Mouse (Mus musculus): ENCODE results near the gene Ring1. TPM values are rescaled to one million over a fixed set of nuclear protein-coding genes. Genes with fewer than 3 reads are reported as not detected.

Gene Ring1
- polyA plus RNA-seq, 1 experiment from 2014 or later, result 15.8 TPM

DNA sequence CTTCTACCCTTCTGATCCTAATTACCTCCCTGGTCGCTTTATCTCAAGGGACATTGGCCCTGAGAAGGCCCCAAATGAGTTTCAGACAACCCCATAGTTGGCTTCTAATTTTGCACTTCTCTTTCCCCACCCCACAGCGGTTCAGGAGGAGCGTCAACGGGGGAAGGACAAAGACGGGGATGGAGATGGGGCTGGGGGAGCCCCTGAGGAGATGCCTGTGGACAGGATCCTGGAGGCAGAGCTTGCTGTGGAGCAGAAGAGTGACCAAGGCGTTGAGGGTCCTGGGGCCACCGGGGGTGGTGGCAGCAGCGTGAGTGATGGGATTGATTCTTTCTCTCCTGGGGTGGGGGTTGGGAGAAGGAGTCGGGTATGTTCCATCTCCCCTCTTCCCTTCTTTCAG is 11.0 kb upstream of the Ring1 start:
- peaks cover 43% of the 10 kb centered on the region for H3K36me3 ChIP-seq
- peaks cover 49% of the 10 kb centered on the region for H3K4me1 ChIP-seq (replicated peaks)
- no peak overlapping the region for H3K4me3 ChIP-seq
- no peak overlapping the region for H3K4me2 ChIP-seq
- no peak overlapping the region for H3K9ac ChIP-seq
- H3K27ac ChIP-seq, result no peak overlapping the region
- no peak for ATAC-seq (replicated peaks; ENCODE audit: insufficient number of reproducible peaks, insufficient read depth, low FRiP score, low read depth)
- H3K9me3 ChIP-seq (replicated peaks), result no peaks in the 10 kb centered on the region
- WGBS, result 89% methylated on average over 9 of the region's 9 CpGs
- H3K27me3 ChIP-seq, result peaks cover 24% of the 10 kb centered on the region

DNA sequence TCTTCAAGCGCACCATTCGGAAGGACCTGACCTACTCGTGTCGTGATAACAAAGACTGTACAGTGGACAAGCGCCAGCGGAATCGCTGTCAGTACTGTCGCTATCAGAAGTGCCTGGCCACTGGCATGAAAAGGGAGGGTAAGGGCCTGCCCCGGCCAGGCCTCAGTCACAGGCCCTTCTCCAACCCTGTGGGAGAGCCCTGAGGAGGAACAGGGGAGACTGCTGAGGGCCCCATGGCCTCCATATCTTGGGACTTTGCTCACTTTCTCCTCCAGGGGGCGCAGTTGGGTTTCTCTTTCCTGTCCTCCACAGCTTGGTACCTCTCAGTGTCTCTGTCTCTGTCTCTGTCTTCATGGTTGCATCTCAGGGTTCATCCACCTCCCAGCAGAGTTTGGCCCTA is 9.6 kb upstream of the Ring1 start:
- Histone ChIP-seq H3K4me1 (replicated peaks) (peaks cover 51% of the 10 kb centered on the region), H3K9ac (no peak overlapping the region), H3K4me3 (no peak overlapping the region), H3K27ac (0 out of 2 replicates have a peak overlapping the region, but pooled peaks have one; percentile 7), H3K4me2 (no peak overlapping the region), H3K36me3 (peaks cover 54% of the 10 kb centered on the region), H3K9me3 (replicated peaks) (no peaks in the 10 kb centered on the region), H3K27me3 (peaks cover 15% of the 10 kb centered on the region)
- 61% methylated on average over 10 of the region's 10 CpGs for WGBS
- no peak for ATAC-seq (replicated peaks; ENCODE audit: insufficient number of reproducible peaks, insufficient read depth, low FRiP score, low read depth)

DNA sequence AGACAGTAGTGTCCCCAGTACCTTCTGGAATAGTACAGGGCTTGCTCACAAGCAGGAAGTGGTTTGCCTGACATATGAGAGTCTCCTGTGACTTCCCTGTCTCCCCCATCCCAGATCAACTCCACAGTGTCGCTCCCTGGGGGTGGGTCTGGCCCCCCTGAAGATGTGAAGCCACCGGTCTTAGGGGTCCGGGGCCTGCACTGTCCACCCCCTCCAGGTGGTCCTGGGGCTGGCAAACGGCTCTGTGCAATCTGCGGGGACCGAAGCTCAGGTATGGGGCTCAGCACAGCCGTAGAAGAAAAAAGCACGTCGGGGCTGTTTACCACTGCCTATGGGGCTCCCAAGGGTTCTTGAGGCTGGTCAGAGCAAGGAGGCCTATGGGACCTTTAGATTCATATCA is 9.0 kb upstream of the Ring1 start:
- Histone ChIP-seq H3K9me3 (replicated peaks) (no peaks in the 10 kb centered on the region), H3K4me3 (peak overlapping the region; percentile 91), H3K9ac (no peak overlapping the region), H3K27me3 (peaks cover 9% of the 10 kb centered on the region), H3K27ac (peak overlapping the region; percentile 7; the same call in 1 of the 2 replicates), H3K4me2 (peak overlapping the region; percentile 89), H3K36me3 (peaks cover 60% of the 10 kb centered on the region), H3K4me1 (replicated peaks) (peaks cover 51% of the 10 kb centered on the region)
- ATAC-seq (replicated peaks; ENCODE audit: insufficient number of reproducible peaks, insufficient read depth, low FRiP score, low read depth), result no peak
- 91% methylated on average over 9 of the region's 9 CpGs for WGBS

DNA sequence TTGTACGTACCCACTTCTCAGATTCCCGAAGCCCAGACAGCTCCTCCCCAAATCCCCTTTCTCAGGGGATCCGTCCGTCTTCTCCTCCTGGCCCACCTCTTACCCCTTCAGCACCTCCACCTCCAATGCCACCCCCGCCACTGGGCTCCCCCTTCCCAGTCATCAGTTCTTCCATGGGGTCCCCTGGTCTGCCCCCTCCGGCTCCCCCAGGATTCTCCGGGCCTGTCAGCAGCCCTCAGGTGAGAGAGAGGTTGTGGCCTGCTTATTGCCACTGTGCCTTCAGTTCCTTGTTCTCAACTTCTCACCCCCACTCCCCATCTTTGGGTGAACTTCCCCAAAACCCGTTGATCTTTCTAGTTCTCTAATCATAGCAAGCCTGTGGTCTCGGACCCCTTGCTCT is 8.3 kb upstream of the Ring1 start:
- peak overlapping the region; percentile 99 for H3K27ac ChIP-seq

DNA sequence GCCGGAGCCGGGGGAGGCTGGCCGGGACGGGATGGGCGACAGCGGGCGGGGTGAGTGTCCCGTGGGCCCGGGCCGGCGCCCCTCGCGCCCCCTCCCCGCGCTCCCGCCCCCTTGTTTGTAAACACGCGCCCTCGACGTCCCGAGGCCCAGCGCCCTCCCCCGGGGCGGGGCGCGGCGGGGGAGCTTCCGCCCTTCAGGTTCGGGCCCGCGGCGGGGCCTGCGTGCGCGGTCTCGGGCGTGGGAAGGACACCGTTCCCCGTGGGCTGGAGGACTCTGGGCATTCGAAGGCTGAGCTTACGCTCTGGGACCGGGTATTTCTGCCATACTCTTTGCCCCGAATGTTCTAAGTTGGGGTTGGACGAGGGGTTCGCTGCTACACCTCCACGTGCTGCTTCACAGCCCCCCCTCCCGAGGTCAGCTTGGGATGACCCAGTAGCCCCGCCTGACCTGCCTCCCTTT is 7.7 kb upstream of the Ring1 start:
- peaks cover 54% of the 10 kb centered on the region for H3K4me1 ChIP-seq (replicated peaks)
- peak; percentile 21; the same call in 1 of the 2 replicates for ATAC-seq (replicated peaks; ENCODE audit: insufficient number of reproducible peaks, insufficient read depth, low FRiP score, low read depth)
- peak overlapping the region; percentile 91 for H3K4me3 ChIP-seq
- WGBS, result 2% methylated on average over 37 of the region's 48 CpGs
- H3K9ac ChIP-seq, result peak overlapping the region; percentile 96
- no peaks in the 10 kb centered on the region for H3K27me3 ChIP-seq
- H3K36me3 ChIP-seq, result peaks cover 55% of the 10 kb centered on the region
- H3K4me2 ChIP-seq, result peak overlapping the region; percentile 89
- peak overlapping the region; percentile 99 for H3K27ac ChIP-seq
- no peaks in the 10 kb centered on the region for H3K9me3 ChIP-seq (replicated peaks)

More for the DNA sequence above, 8.3 kb upstream of the Ring1 start:
- no peak for ATAC-seq (replicated peaks; ENCODE audit: insufficient number of reproducible peaks, insufficient read depth, low FRiP score, low read depth)
- no peaks in the 10 kb centered on the region for H3K9me3 ChIP-seq (replicated peaks)
- peaks cover 3% of the 10 kb centered on the region for H3K27me3 ChIP-seq
- H3K4me3 ChIP-seq, result peak overlapping the region; percentile 91
- H3K36me3 ChIP-seq, result peaks cover 62% of the 10 kb centered on the region
- 52% methylated on average over 9 of the region's 9 CpGs for WGBS
- peaks cover 51% of the 10 kb centered on the region for H3K4me1 ChIP-seq (replicated peaks)
- peak overlapping the region; percentile 89 for H3K4me2 ChIP-seq
- peak overlapping the region; percentile 96 for H3K9ac ChIP-seq

DNA sequence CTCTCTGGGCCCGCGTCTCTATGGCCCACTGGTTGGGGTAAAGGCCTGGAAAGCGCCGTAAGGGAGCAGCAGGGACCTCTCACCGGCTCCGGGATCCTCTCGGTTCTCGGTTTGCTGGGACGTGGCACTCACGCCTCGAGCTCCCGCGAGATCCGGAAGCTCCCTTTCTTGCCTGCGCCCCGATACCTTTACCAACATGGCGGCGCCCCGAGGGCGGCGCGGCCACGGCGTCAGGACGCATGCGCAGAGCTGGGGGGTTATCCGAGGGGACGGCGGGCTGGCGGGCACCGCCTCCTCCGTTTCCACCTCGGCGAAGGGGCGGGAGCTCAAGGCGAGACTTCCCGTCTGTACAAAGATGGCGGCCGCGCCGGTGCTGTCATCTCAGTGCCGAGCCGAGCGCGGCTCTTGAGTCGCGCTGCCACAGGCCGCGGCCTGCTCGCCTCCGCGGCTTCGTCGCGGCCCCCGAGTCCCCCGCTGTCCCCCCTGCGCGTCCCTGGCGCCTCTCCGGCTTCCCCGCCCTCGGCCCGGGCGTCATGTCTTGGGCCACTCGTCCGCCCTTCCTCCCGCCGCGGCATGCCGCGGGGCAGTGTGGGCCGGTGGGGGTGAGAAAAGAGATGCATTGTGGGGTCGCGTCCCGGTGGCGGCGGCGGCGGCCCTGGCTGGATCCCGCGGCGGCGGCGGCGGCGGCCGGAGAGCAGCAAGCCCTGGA is 7.1 kb upstream of the Ring1 start, which contains the start of the genes Slc39a7 and Rxrb:
Gene Slc39a7 (minus strand): TSS at position 218 of the 709 bp plus-strand sequence.
Gene Rxrb (plus strand): TSS at position 348 of the 709 bp plus-strand sequence.
- peak; percentile 84 for ATAC-seq (replicated peaks; ENCODE audit: insufficient number of reproducible peaks, insufficient read depth, low FRiP score, low read depth)
- Histone ChIP-seq H3K4me2 (peak within 1 kb of the TSS; percentile 89), H3K4me3 (peak within 1 kb of the TSS; percentile 91), H3K27ac (peak within 1 kb of the TSS; percentile 99), H3K4me1 (replicated peaks) (peaks cover 60% of the 10 kb centered on the region), H3K36me3 (peaks cover 50% of the 10 kb centered on the region), H3K27me3 (no peaks in the 10 kb centered on the region), H3K9ac (peak within 1 kb of the TSS; percentile 96), H3K9me3 (replicated peaks) (no peaks in the 10 kb centered on the region)
- under 1% methylated on average over 76 of the region's 88 CpGs for WGBS

DNA sequence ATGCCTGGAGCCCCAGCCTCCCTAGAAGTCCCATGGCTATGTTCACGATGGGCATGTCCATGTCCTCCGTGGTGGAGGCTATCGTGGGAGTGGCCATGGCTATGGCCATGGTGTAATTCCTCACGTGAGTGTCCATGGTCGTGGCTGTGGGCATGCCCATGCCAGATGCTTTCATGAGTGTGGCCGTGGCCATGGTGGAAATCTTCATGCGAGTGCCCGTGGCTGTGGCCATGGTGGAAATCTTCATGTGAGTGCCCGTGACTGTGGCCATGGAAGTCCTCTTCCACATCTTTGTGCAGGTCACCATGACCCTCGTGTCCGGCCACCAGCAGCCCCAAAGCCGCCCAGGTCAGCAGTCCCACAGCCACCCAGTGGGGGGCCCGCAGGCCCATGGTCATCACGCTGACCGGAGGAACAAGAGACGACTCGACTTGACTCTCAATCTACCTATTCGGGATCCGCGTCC is 6.4 kb upstream of the Ring1 start:
- Histone ChIP-seq H3K4me1 (replicated peaks) (peaks cover 66% of the 10 kb centered on the region), H3K27ac (peak overlapping the region; percentile 99), H3K4me2 (peak overlapping the region; percentile 89), H3K9me3 (replicated peaks) (no peaks in the 10 kb centered on the region), H3K36me3 (peaks cover 42% of the 10 kb centered on the region), H3K27me3 (no peaks in the 10 kb centered on the region), H3K4me3 (peak overlapping the region; percentile 91), H3K9ac (peak overlapping the region; percentile 96)
- ATAC-seq (replicated peaks; ENCODE audit: insufficient number of reproducible peaks, insufficient read depth, low FRiP score, low read depth), result 0 out of 2 replicates have a peak, but pooled peaks have one; percentile 0
- WGBS, result 3% methylated on average over 20 of the region's 20 CpGs

DNA sequence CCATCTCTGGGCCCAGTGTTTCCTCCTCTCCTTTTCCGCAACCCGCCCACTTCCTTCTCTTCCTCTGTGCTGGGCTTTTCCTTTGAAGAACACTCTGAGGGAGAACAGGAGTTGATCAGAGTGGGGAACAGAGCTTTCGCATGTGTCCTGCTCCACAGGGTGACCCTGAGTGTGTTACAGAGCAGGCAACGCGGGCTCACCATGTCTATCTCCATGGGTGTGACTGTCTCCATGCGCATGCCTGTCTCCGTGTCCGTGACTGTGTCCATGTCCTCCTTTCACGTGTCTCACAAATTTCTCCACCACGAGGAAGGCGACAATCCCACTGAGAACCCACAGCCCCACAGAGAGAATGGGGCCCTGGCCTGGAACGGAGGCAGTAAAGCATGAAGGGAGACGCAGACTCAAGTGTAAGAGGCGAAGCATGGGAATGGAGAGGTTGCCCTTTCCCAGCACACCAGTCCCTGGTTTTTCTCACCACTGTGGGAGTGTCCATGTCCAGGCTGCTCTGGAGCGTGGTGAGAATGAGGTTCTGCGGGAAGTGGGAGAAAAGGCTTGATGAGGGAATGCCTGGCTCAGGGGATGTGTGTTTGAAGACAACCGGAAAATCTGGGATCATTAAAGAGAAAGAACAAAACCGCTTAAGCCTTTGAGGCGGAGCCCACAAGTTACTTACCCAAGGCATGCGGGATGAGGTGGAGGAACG is 5.6 kb upstream of the Ring1 start:
- H3K4me1 ChIP-seq (replicated peaks), result peaks cover 75% of the 10 kb centered on the region

DNA sequence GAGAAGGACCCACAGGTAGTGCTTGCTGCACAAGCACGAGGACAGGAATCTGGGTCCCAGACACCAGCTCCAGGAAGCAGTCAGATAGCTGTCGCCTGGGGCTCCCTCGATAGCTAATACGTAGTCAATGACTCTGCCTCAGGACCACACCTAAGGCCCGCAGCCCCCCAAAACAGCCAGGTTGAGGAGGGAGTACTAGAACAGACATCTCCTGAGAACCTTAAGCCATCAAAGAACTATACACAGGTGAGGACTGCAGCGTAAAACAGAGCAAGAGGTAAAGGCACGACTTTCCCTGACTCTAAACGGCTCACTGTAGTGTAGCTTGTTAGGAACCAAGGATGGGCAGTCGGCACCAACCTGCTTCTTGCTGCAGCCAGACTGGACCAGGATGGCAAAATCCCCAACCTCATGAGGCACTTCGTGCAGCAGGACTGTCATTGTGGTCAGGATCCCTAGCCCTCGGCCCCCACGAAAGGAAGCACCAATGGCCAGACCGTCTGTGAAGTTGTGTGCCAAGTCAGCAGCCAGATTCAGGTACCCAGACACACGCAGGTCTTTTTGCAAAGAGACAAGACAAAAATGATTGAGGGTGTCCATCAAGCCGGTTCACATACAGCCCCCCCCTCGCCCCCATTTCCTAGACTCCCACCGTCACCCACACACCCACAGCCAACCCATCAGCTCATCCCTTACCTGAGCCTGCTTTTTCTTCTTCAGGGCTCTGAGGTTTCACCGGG is 4.8 kb upstream of the Ring1 start:
- H3K9me3 ChIP-seq (replicated peaks), result no peaks in the 10 kb centered on the region
- peak overlapping the region; percentile 91 for H3K4me3 ChIP-seq
- H3K27me3 ChIP-seq, result no peaks in the 10 kb centered on the region
- H3K36me3 ChIP-seq, result peaks cover 29% of the 10 kb centered on the region
- H3K4me1 ChIP-seq (replicated peaks), result peaks cover 75% of the 10 kb centered on the region
- no peak overlapping the region for H3K27ac ChIP-seq
- H3K4me2 ChIP-seq, result peak overlapping the region; percentile 89
- ATAC-seq (replicated peaks; ENCODE audit: insufficient number of reproducible peaks, insufficient read depth, low FRiP score, low read depth), result no peak
- H3K9ac ChIP-seq, result peak overlapping the region; percentile 96; the same call in 1 of the 2 replicates
- WGBS, result 84% methylated on average over 18 of the region's 18 CpGs

More for the DNA sequence above, 5.6 kb upstream of the Ring1 start:
- Histone ChIP-seq H3K4me2 (peak overlapping the region; percentile 89), H3K9me3 (replicated peaks) (no peaks in the 10 kb centered on the region), H3K27ac (peak overlapping the region; percentile 99; the same call in 1 of the 2 replicates), H3K27me3 (no peaks in the 10 kb centered on the region), H3K9ac (peak overlapping the region; percentile 96), H3K36me3 (peaks cover 34% of the 10 kb centered on the region), H3K4me3 (peak overlapping the region; percentile 91)
- ATAC-seq (replicated peaks; ENCODE audit: insufficient number of reproducible peaks, insufficient read depth, low FRiP score, low read depth), result no peak
- whole genome bisulfite sequencing, result 69% methylated on average over 21 of the region's 21 CpGs

DNA sequence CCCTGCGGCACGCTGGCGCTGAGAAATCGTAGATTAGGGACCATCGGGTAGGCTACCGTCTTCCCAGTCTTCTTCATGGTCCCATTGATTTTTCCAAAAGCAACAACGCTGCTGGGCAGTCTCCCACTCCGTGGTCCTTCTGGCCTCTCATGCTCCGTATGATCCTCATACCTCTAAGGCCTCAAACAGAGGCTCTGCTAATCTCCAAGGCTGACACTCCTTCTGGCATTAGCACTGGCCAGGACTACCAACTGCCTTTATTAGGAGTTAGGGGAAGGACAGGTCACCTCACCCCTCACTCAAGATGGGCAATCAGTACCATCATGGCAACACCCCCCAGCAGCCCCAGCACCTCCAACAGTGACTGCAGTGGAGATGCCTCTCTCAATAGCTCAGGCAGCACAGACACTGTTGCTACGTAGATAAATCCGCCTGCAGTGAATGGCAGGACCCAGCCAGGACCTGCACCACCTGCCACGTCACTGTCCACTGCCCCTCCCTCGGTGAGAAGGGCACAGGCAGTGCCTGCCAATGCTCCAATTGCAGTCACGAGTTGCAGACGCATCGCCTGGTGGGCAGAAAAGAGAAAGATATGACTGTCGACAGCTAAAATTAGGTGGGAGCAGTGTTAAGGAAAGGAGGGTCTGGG is 4.1 kb upstream of the Ring1 start:
- H3K27me3 ChIP-seq, result no peaks in the 10 kb centered on the region
- H3K27ac ChIP-seq, result peak overlapping the region; percentile 74
- peaks cover 22% of the 10 kb centered on the region for H3K36me3 ChIP-seq
- 64% methylated on average over 17 of the region's 17 CpGs for WGBS
- H3K9me3 ChIP-seq (replicated peaks), result no peaks in the 10 kb centered on the region
- H3K9ac ChIP-seq, result no peak overlapping the region
- H3K4me2 ChIP-seq, result peak overlapping the region; percentile 94; the same call in 1 of the 2 replicates
- peaks cover 71% of the 10 kb centered on the region for H3K4me1 ChIP-seq (replicated peaks)
- ATAC-seq (replicated peaks; ENCODE audit: insufficient number of reproducible peaks, insufficient read depth, low FRiP score, low read depth), result no peak
- peak overlapping the region; percentile 59 for H3K4me3 ChIP-seq
